In the genomic region with DNA sequence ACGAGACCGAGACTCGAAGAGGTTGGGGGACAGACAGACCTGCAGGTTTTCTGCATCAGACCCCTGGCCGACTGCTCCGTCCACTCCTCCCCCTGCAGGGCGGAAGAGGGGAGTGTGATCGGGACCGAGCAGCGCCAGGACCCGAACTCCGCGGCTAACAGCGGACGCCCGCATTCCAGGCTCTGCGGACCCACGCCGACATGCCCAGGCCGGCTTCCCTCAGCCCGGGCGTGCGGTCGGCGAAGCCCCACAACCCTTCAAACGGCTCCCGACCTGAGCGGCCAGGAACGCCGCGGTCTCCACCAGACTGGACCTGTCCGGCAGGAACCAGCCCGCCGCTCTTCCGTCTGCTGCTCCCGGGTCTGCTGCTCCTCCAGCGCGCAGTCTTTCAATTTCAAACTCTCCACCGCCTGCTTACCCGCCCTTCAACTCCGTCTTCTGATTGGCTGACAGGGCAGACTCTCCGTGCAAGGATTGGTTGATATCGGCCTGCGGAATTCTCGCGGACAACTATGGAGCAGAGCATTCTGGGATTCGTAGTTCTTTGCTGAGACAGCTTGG, we compare ENCODE assay signal across 8 mouse cellular contexts. TPM values are rescaled to one million over a fixed set of nuclear protein-coding genes. Genes with fewer than 3 reads are reported as not detected.
DNase-seq lines count a peak whose midpoint lies in the region; ATAC-seq and TF ChIP-seq lines count a peak whose summit lies in the region.

A gene (minus strand): TSS at position 404 of the 561 bp plus-strand sequence.

- H3K27ac ChIP-seq in embryonic facial prominence, embryonic 14.5 days (replicated peaks; ENCODE audit: low read depth, low read length), result peak within 1 kb of the TSS; percentile 55; the same call in 1 of the 2 replicates
- H3K27ac ChIP-seq in heart, adult 2 months, result no peak within 1 kb of the TSS
- peak within 1 kb of the TSS; percentile 78; the same call in 1 of the 2 replicates for H3K27ac ChIP-seq in limb, embryonic 13.5 days
- H3K27ac ChIP-seq in midbrain, embryonic 16.5 days (ENCODE audit: low read length), result no peak within 1 kb of the TSS

- ATAC-seq in embryonic facial prominence, embryonic 14.5 days (ENCODE audit: low read depth), result peak; percentile 99
- ATAC-seq in limb, embryonic 13.5 days (ENCODE audit: low FRiP score, low read depth), result peak; percentile 100
- peak; percentile 100 for ATAC-seq in midbrain, embryonic 16.5 days

- H3K27me3 ChIP-seq in embryonic facial prominence, embryonic 14.5 days (replicated peaks; ENCODE audit: control insufficient read depth, insufficient read depth, low read length), result no peaks in the 10 kb centered on the region
- no peaks in the 10 kb centered on the region for H3K27me3 ChIP-seq in heart, adult 2 months (ENCODE audit: control insufficient read depth, insufficient read depth, low read length)
- no peaks in the 10 kb centered on the region for H3K27me3 ChIP-seq in limb, embryonic 13.5 days
- H3K27me3 ChIP-seq in midbrain, embryonic 16.5 days (ENCODE audit: control insufficient read depth, insufficient read depth, low read depth, low read length), result no peaks in the 10 kb centered on the region

- WGBS in embryonic facial prominence, embryonic 14.5 days, result under 1% methylated on average over 31 of the region's 46 CpGs
- under 1% methylated on average over 46 of the region's 46 CpGs for WGBS in heart, adult 2 months
- WGBS in limb, embryonic 13.5 days, result under 1% methylated on average over 46 of the region's 46 CpGs
- WGBS in midbrain, embryonic 16.5 days, result 0% methylated on average over 46 of the region's 46 CpGs

- no peaks in the 10 kb centered on the region for H3K9me3 ChIP-seq in embryonic facial prominence, embryonic 14.5 days (ENCODE audit: control insufficient read depth, low read length)
- no peaks in the 10 kb centered on the region for H3K9me3 ChIP-seq in limb, embryonic 13.5 days
- H3K9me3 ChIP-seq in midbrain, embryonic 16.5 days (replicated peaks; ENCODE audit: control insufficient read depth, low read length, poor library complexity, severe bottlenecking), result no peaks in the 10 kb centered on the region

- peaks cover 14% of the 10 kb centered on the region; the same call in 1 of the 2 replicates for H3K4me1 ChIP-seq in embryonic facial prominence, embryonic 14.5 days (ENCODE audit: control insufficient read depth, insufficient read depth, low read length)
- peaks cover 1% of the 10 kb centered on the region; the same call in 1 of the 2 replicates for H3K4me1 ChIP-seq in heart, adult 2 months (ENCODE audit: control insufficient read depth, insufficient read depth, low read length)
- peaks cover 11% of the 10 kb centered on the region for H3K4me1 ChIP-seq in limb, embryonic 13.5 days
- H3K4me1 ChIP-seq in midbrain, embryonic 16.5 days (ENCODE audit: control insufficient read depth, insufficient read depth, low read length), result peaks cover 6% of the 10 kb centered on the region; the same call in 1 of the 2 replicates

- H3K9ac ChIP-seq in embryonic facial prominence, embryonic 14.5 days (ENCODE audit: low read depth, low read length), result peak within 1 kb of the TSS; percentile 85
- H3K9ac ChIP-seq in heart, adult 2 months (ENCODE audit: low read depth, low read length), result peak within 1 kb of the TSS; percentile 73
- peak within 1 kb of the TSS; percentile 86 for H3K9ac ChIP-seq in limb, embryonic 13.5 days
- H3K9ac ChIP-seq in midbrain, embryonic 16.5 days (ENCODE audit: low read depth, low read length), result peak within 1 kb of the TSS; percentile 68

- TF ChIP-seq CTCF in heart, adult 2 months (IDR thresholded peaks at IDR 0.05), result no peak

- H3K36me3 ChIP-seq in embryonic facial prominence, embryonic 14.5 days (ENCODE audit: control insufficient read depth, insufficient read depth, low read length), result peaks cover 20% of the 10 kb centered on the region
- H3K36me3 ChIP-seq in heart, adult 2 months (ENCODE audit: control insufficient read depth, insufficient read depth, low read length), result no peaks in the 10 kb centered on the region
- H3K36me3 ChIP-seq in limb, embryonic 13.5 days, result peaks cover 16% of the 10 kb centered on the region
- H3K36me3 ChIP-seq in midbrain, embryonic 16.5 days (ENCODE audit: control insufficient read depth, insufficient read depth, low read length), result no peaks in the 10 kb centered on the region

- peak within 1 kb of the TSS; percentile 77 for H3K4me2 ChIP-seq in embryonic facial prominence, embryonic 14.5 days (ENCODE audit: low read depth, low read length)
- peak within 1 kb of the TSS; percentile 75 for H3K4me2 ChIP-seq in limb, embryonic 13.5 days (replicated peaks)
- H3K4me2 ChIP-seq in midbrain, embryonic 16.5 days (ENCODE audit: low read length), result peak within 1 kb of the TSS; percentile 98

- no peak for TF ChIP-seq POLR2A in heart, adult 2 months (IDR thresholded peaks at IDR 0.05; ENCODE audit: insufficient read depth, low read depth, low read length)

- H3K4me3 ChIP-seq in embryonic facial prominence, embryonic 14.5 days (ENCODE audit: low read depth, low read length), result peak within 1 kb of the TSS; percentile 89
- peak within 1 kb of the TSS; percentile 68 for H3K4me3 ChIP-seq in heart, adult 2 months
- peak within 1 kb of the TSS; percentile 87 for H3K4me3 ChIP-seq in limb, embryonic 13.5 days
- peak within 1 kb of the TSS; percentile 82 for H3K4me3 ChIP-seq in midbrain, embryonic 16.5 days (ENCODE audit: low read depth, low read length)

- H3K79me2 ChIP-seq in heart, adult 2 months (replicated peaks; ENCODE audit: control insufficient read depth, insufficient read depth, low read length), result no peaks in the 10 kb centered on the region

- no peak for TF ChIP-seq EP300 in heart, adult 2 months (IDR thresholded peaks at IDR 0.05; ENCODE audit: insufficient read depth, low read depth, low read length)

- intact Hi-C loops in heart, adult 2 months (cut with DNase I), result loop anchor here (5.0 kb wide), 1 partner anchor 344 kb away; a partner anchor contains a TSS

- peak; percentile 98 for DNase-seq in 3T3-L1 (ENCODE audit: low read depth, low spot score)
- DNase-seq in adrenal gland, postnatal 4 days (ENCODE audit: low spot score in 2 of 2), result peak; percentile 48 to 77
- DNase-seq in embryonic facial prominence, embryonic 14.5 days (ENCODE audit: low spot score), result peak; percentile 98
- DNase-seq in heart, adult 2 months, result peak; percentile 86 to 92
- peak; percentile 94 to 96 for DNase-seq in kidney, adult 8-10 months
- DNase-seq in spleen, postnatal 10 days (ENCODE audit: low spot score in 2 of 2), result peak; percentile 72 to 91

RNA-seq across cellular contexts. Expression of the gene that starts here (rescaled TPM):
- 10 to 100 TPM; 25.4 to 27.7 TPM for total RNA-seq in adrenal gland, postnatal 4 days (2021)
- polyA plus RNA-seq in embryonic facial prominence, embryonic 14.5 days (2014; fragmentation: Nextera tagmentation; extraction: Ambion mirVana), result 116 and 134 TPM in 2 replicates
- under 1 TPM; 0.32 to 0.39 TPM for total RNA-seq in heart, adult 2 months (2021)
- polyA plus RNA-seq in heart, adult 2 months (2012; rRNA removed), result 0.12 and 0.44 TPM in 2 replicates
- 156 and 166 TPM in 2 replicates for polyA plus RNA-seq in limb, embryonic 13.5 days (2015; fragmentation: Nextera tagmentation; extraction: Ambion mirVana)
- 18.9 and 25.6 TPM in 2 replicates for polyA plus RNA-seq in midbrain, embryonic 16.5 days (2015; fragmentation: Nextera tagmentation; extraction: Ambion mirVana)

Comparison
In these comparisons a context has a peak if more than half of its experiments do, and no peak if none do; other contexts are left out.
1. RNA of the gene that starts here (total RNA-seq): 25.4 to 27.7 TPM in adrenal gland, postnatal 4 days; 0.32 to 0.39 TPM in heart, adult 2 months; every median in the first group is over 10 times any median in the second.
2. RNA of the gene that starts here (polyA plus RNA-seq): 156 to 166 TPM in limb, embryonic 13.5 days, 116 to 134 TPM in embryonic facial prominence, embryonic 14.5 days and 18.9 to 25.6 TPM in midbrain, embryonic 16.5 days; 0.12 to 0.44 TPM in heart, adult 2 months; every median in the first group is over 10 times any median in the second.
3. Peak in DNase-seq, H3K4me3 ChIP-seq and H3K9ac ChIP-seq in heart, adult 2 months; RNA of the gene not detected or under 1 TPM.
4. H3K27ac ChIP-seq: peak in embryonic facial prominence, embryonic 14.5 days (single experiment) and limb, embryonic 13.5 days (single experiment); none in heart, adult 2 months (single experiment) and midbrain, embryonic 16.5 days (single experiment).
5. Peak in every context shown above with its lines, with median percentiles within 50 percentile points of each other: DNase-seq, ATAC-seq, H3K4me2 ChIP-seq, H3K4me3 ChIP-seq and H3K9ac ChIP-seq.